ENCODE assay signal across 18 mouse cellular contexts in the genomic region with DNA sequence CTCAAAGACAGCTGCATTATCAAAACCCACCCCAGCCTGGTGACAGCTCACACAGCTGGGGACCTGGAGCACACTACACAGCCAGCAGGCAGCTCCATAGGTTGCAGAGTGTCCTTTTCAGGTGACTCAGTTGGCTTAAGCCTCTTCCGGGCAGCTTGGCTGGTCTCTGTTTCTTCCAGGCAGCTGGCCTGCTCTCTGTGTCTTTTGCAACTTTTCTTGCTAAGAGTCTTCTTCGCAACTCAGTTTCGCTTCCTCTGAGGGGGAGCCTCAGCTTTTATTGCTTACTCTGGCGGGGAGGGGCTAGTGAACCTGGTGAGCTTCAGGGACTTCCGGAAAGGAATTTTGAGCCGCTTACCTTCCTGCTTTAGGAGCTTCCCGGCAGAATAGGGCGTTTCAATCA.
"Had no signal": no experiment of that assay in that cellular context is flagged by ENCODE, and none has a peak within 500 bp of the region (broad histone marks: within the 10 kb centered on the region; RNA-seq: fewer than 3 reads in every experiment).

No protein-coding gene starts in this region.

- H3K27ac ChIP-seq: kidney, embryonic 15.5 days; left cerebral cortex, adult 2 months; liver, embryonic 12.5 days; liver, embryonic 15.5 days; macrophage; midbrain, embryonic 12.5 days; stomach, embryonic 15.5 days had no signal

- H3K27me3 ChIP-seq: kidney, embryonic 15.5 days; liver, embryonic 15.5 days; stomach, embryonic 15.5 days had no signal

- ATAC-seq: intestine, postnatal 0 days; liver, embryonic 12.5 days; midbrain, embryonic 16.5 days had no signal

- H3K4me1 ChIP-seq: kidney, embryonic 15.5 days; liver, embryonic 12.5 days; liver, embryonic 15.5 days; stomach, embryonic 15.5 days had no signal

- DNase-seq: kidney, adult 8-10 months; kidney, postnatal 10 days; kidney, postnatal 36 days; layer of hippocampus, postnatal 36 days; lung, adult 2 months; right cerebral cortex, adult 18-20 months; right cerebral cortex, postnatal 14 days; right cerebral cortex, postnatal 4 days; thymus, postnatal 25 days had no signal

- H3K4me3 ChIP-seq: kidney, embryonic 15.5 days; left cerebral cortex, adult 2 months; liver, embryonic 12.5 days; liver, embryonic 15.5 days; midbrain, embryonic 12.5 days; stomach, embryonic 15.5 days had no signal

- H3K9ac ChIP-seq: kidney, embryonic 15.5 days; liver, embryonic 12.5 days; liver, embryonic 15.5 days; midbrain, embryonic 12.5 days; stomach, embryonic 15.5 days had no signal

- H3K36me3 ChIP-seq: kidney, embryonic 15.5 days; liver, embryonic 12.5 days; liver, embryonic 15.5 days; midbrain, embryonic 12.5 days; stomach, embryonic 15.5 days had no signal
